Mouse (Mus musculus) splenic B cell, adult 2 months (primary cell): ENCODE data around the gene Impg1.

ENCODE experiments used
- DNase-seq: peaks from one replicate; pipeline ENCODE4 v3.0.0-alpha.2; 2011; ENCODE audit warnings: low read depth, low spot score
- H3K27me3 ChIP-seq: 2 replicates; pipeline ENCODE4 v1.6.1; 2012; ENCODE audit warnings: mild to moderate bottlenecking, low read length, moderate library complexity, mixed read lengths; ENCODE audit not compliant: control insufficient read depth, poor library complexity, insufficient read depth, severe bottlenecking
- H3K36me3 ChIP-seq: 2 replicates; pipeline ENCODE4 v1.6.1; 2012; ENCODE audit warnings: mild to moderate bottlenecking, low read length, moderate library complexity, mixed read lengths; ENCODE audit not compliant: control insufficient read depth, poor library complexity, insufficient read depth, severe bottlenecking

The Impg1 gene

DNA sequence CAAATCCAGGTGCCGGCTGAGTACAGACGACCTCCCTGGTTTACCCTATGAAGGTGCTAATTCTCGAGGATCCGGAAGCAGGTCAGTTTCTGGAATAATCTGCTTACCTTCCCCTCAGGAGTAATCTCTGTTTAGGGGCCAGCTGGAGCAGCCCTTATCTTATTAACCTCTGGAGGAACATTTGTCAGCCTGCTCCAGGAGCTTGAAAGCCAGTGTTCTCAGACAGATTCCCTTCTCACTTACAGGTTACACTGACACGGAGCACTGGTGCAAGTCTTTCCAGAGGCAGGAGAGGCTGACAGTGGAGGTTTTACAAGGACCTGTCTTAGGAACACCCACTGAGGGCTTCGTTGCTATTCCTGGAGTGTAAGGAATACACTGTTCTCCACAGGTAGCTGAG is at the start of gene Impg1:
TSS of gene Impg1 (minus strand) at position 101 of the 400 bp plus-strand sequence.
- no peaks in the 10 kb centered on the region for H3K27me3 ChIP-seq
- DNase-seq = no peak
- no peaks in the 10 kb centered on the region for H3K36me3 ChIP-seq

- Histone ChIP-seq H3K27me3 (no peaks in the 10 kb centered on the region), H3K36me3 (no peaks in the 10 kb centered on the region)
- DNase-seq = no peak
Observed at GRCm38 (mm10) chr9:80509464-80510153, 44.3 kb upstream of the Impg1 start.

GRCm38 (mm10) chr9:80504496-80505012 is 39.3 kb upstream of the Impg1 start:
- H3K27me3 ChIP-seq = no peaks in the 10 kb centered on the region
- no peak for DNase-seq

GRCm38 (mm10) chr9:80491591-80491990 is 26.3 kb upstream of the Impg1 start:
- Histone ChIP-seq H3K27me3 (no peaks in the 10 kb centered on the region), H3K36me3 (no peaks in the 10 kb centered on the region)
- no peak for DNase-seq

More at GRCm38 (mm10) chr9:80504496-80505012, 39.3 kb upstream of the Impg1 start:
- no peaks in the 10 kb centered on the region for H3K36me3 ChIP-seq

DNA sequence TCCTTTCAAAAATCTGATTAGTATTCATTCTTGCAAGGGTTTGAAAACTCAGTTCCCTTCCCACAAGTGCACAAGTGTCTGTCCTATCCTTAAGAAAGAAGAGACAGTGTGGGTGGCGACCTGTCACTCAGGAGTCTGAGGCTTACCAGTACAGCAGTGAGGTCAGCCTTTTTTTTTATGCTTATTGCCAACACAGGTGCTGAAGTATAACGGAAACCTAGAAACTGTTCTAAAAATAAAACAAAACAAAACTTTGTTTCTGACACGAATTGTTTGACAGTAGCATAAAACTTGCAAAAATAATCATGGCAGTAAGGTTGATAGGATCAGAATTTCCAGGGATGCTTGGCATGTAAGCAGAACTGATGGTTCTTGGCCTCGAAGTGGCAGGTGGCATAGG is 4.9 kb downstream of the Impg1 start:
- H3K27me3 ChIP-seq = no peaks in the 10 kb centered on the region
- H3K36me3 ChIP-seq = no peaks in the 10 kb centered on the region
- DNase-seq = no peak

DNA sequence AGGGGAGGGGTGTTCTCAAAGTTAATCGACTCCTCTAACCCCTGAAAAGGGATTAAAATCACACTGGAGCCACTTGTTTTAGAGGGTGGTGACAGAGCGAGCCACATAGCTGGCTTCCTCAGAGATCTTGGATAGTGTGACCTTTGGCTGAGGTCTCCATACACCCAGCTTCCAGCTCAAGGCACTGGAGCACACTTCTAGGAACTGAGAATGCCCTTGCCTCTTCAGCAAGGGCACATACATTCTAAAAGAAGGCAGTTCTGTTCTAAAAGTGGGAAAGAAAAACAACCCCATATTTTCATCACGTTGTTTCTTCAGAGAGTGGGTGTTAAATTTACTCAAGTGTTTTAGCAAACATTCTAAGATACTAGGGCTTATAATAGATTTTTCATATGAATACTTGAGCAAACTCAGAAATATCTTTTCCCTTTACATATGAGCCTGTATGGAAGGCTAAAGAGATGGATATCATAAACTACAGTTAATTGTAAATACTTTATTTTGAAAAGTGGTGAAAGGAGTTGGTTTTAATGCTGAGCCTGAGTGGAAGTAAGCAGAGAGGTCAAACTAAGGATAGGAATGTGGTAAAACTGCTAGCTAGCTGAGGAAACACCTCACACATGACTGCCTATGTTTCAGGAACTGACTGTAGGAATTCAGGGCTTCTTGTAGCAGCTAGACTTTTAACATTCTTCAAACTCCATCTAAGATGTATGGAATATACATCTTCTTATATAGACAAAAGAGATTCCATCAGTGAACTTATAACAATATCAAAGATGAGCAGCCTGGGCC is 14.6 kb downstream of the Impg1 start:
- H3K36me3 ChIP-seq = no peaks in the 10 kb centered on the region
- no peak for DNase-seq
- H3K27me3 ChIP-seq = no peaks in the 10 kb centered on the region

- Histone ChIP-seq H3K36me3 (no peaks in the 10 kb centered on the region), H3K27me3 (no peaks in the 10 kb centered on the region)
- DNase-seq = no peak
Observed at GRCm38 (mm10) chr9:80441096-80441710, 24.1 kb downstream of the Impg1 start.

- no peak for DNase-seq
- Histone ChIP-seq H3K36me3 (no peaks in the 10 kb centered on the region), H3K27me3 (no peaks in the 10 kb centered on the region)
Observed at GRCm38 (mm10) chr9:80391404-80391803, 73.9 kb downstream of the Impg1 start.

DNA sequence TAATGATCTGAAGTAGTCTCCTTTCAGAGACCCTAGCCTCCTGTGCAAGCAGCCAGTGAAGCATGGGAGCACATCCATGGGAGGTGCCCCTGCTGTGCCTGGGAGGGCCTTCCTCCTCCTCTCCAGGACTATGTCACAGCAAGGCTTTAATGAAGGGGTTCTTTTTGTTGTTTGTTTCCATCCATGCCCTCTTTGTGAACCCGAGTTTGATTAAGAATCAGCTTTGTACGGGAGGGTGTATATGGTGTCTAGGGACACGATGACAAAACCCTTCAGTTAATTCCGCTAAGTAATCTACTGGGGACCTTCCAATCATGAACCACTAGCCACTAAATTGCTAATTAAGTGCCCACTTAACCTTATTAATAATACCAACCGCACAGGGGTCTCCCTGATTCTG is 74.3 kb downstream of the Impg1 start:
- no peaks in the 10 kb centered on the region for H3K27me3 ChIP-seq
- DNase-seq = no peak
- no peaks in the 10 kb centered on the region for H3K36me3 ChIP-seq

DNA sequence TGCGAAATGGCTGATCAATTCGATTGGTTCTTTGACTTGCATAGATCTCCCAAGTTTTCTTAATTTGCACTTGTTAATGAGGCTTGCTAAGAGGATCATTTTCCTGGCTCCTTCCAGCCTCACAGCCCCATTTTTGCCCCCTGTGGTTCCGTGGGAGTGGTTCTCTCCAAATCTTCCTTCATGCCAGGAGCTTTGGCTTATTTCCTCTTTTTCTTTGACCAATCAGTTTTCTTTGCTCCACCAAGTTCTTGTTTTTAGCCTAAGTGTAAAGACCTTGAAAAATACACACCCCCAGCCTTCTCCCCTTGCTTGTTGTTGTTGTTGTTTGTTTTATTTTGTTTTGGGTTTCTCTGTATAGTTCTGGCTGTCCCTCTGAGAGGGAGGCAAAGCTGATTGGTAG is 77.4 kb downstream of the Impg1 start:
- no peaks in the 10 kb centered on the region for H3K27me3 ChIP-seq
- DNase-seq = no peak
- no peaks in the 10 kb centered on the region for H3K36me3 ChIP-seq

GRCm38 (mm10) chr9:80386492-80386891 is 78.8 kb downstream of the Impg1 start:
- no peak for DNase-seq
- Histone ChIP-seq H3K27me3 (no peaks in the 10 kb centered on the region), H3K36me3 (no peaks in the 10 kb centered on the region)

- H3K27me3 ChIP-seq = no peaks in the 10 kb centered on the region
- no peaks in the 10 kb centered on the region for H3K36me3 ChIP-seq
- peak; percentile 28 for DNase-seq
Observed at GRCm38 (mm10) chr9:80386000-80386399, 79.3 kb downstream of the Impg1 start.

DNA sequence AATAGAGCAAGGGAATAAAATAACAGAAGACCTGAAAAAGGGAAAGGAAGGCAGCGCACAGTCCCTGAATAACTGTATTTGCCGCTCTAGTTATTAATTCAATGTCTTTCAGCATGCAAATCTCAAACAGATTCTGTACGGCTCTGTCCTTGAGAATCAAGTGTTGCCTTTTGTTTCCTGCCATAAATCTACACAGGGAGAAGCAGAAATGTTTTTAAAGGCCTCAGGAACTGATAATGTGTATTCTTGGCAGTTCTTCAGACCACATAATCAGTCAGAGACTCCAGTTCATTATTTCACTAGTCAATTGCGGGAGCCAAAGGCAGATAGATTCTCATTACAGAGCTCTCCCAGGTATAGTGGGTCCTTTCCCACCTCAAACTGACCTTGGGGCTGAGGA is 82.6 kb downstream of the Impg1 start:
- DNase-seq = no peak
- Histone ChIP-seq H3K27me3 (no peaks in the 10 kb centered on the region; the same call in 1 of the 2 replicates), H3K36me3 (no peaks in the 10 kb centered on the region)

GRCm38 (mm10) chr9:80380078-80380645 is 85.1 kb downstream of the Impg1 start:
- Histone ChIP-seq H3K36me3 (no peaks in the 10 kb centered on the region), H3K27me3 (no peaks in the 10 kb centered on the region; the same call in 1 of the 2 replicates)
- no peak for DNase-seq
